Mouse (Mus musculus) heart, embryonic 12.5 days (tissue): ENCODE data around the gene Zbtb44. TPM values are rescaled to one million over a fixed set of nuclear protein-coding genes. Genes with fewer than 3 reads are reported as not detected.
A peak's percentile ranks its signal among the peaks of the same experiment; 100 is the strongest.

Experiments used
- ATAC-seq: fragments of 200-750 bp; cut with Nextera tagmentation; 2 replicates; pipeline ENCODE4 v1.8.0; 2017; ENCODE audit warnings: moderate TSS enrichment, moderate library complexity; ENCODE audit not compliant: insufficient number of reproducible peaks, low FRiP score
- H3K27ac ChIP-seq: fragments of 300-500 bp; sonication (generic); 2 replicates; pipeline ENCODE4 v1.5.1; 2016; ENCODE audit warnings: mild to moderate bottlenecking, moderate library complexity; ENCODE audit not compliant: poor library complexity, severe bottlenecking
- H3K27me3 ChIP-seq: fragments of 300-500 bp; sonication (generic); replicated peaks from 2 replicates; pipeline ENCODE4 v1.6.1; 2016; ENCODE audit warnings: mild to moderate bottlenecking, moderate library complexity
- H3K36me3 ChIP-seq: fragments of 300-500 bp; sonication (generic); 2 replicates; pipeline ENCODE4 v1.6.1; 2016; ENCODE audit warnings: mild to moderate bottlenecking, moderate library complexity
- H3K4me1 ChIP-seq: fragments of 300-500 bp; sonication (generic); replicated peaks from 2 replicates; pipeline ENCODE4 v1.6.1; 2016; ENCODE audit warnings: mild to moderate bottlenecking
- H3K4me2 ChIP-seq: fragments of 300-500 bp; sonication (generic); 2 replicates; pipeline ENCODE4 v1.6.1; 2016; ENCODE audit warnings: mild to moderate bottlenecking, moderate library complexity
- H3K4me3 ChIP-seq: fragments of 300-500 bp; sonication (generic); 2 replicates; pipeline ENCODE4 v1.5.1; 2016; ENCODE audit warnings: mild to moderate bottlenecking
- H3K9ac ChIP-seq: fragments of 300-500 bp; sonication (generic); 2 replicates; pipeline ENCODE4 v1.6.1; 2016; ENCODE audit warnings: mild to moderate bottlenecking, moderate library complexity
- H3K9me3 ChIP-seq: fragments of 300-500 bp; sonication (generic); replicated peaks from 2 replicates; pipeline ENCODE4 v1.6.1; 2016; ENCODE audit warnings: mild to moderate bottlenecking, moderate library complexity
- WGBS: fragments of 180-500 bp; shearing (Covaris S2); methylation state at CpG from one replicate; pipeline ENCODE4 v1.1.7; 2016; 5-methylcytosine and 5-hydroxymethylcytosine counted together
- polyA plus RNA-seq: library from polyadenylated mRNA; unstranded; fragments of >200 nt; fragmentation: Nextera tagmentation; extraction: Ambion mirVana; gene quantifications from 2 replicates; pipeline ENCODE4 v1.2.1, GENCODE M21; 2016

The Zbtb44 gene
- polyA plus RNA-seq = 7.6 and 9.1 TPM in 2 replicates

GRCm38 (mm10) chr9:31030532-31031413 lies at the start of gene Zbtb44:
Gene Zbtb44 (plus strand): TSS chr9:31030644.
- peak; percentile 88 for ATAC-seq
- Histone ChIP-seq H3K4me1 (peaks cover 10% of the 10 kb centered on the region), H3K4me3 (peak within 1 kb of the TSS; percentile 81), H3K36me3 (peaks cover 3% of the 10 kb centered on the region; the same call in 1 of the 2 replicates), H3K4me2 (peak within 1 kb of the TSS; percentile 86), H3K9ac (peak within 1 kb of the TSS; percentile 90), H3K27ac (peak within 1 kb of the TSS; percentile 98), H3K9me3 (no peaks in the 10 kb centered on the region), H3K27me3 (no peaks in the 10 kb centered on the region)
- WGBS = under 1% methylated on average over 66 of the region's 79 CpGs

- no peak overlapping the region for H3K4me3 ChIP-seq
- H3K36me3 ChIP-seq = no peaks in the 10 kb centered on the region
- H3K4me1 ChIP-seq = peaks cover 18% of the 10 kb centered on the region
- 31% methylated on average over 6 of the region's 6 CpGs for WGBS
- no peaks in the 10 kb centered on the region for H3K27me3 ChIP-seq
- no peaks in the 10 kb centered on the region for H3K9me3 ChIP-seq
- ATAC-seq = peak; percentile 64
- H3K4me2 ChIP-seq = no peak overlapping the region; the same call in 1 of the 2 replicates
- H3K9ac ChIP-seq = no peak overlapping the region
- peak overlapping the region; percentile 80 for H3K27ac ChIP-seq
Measured at GRCm38 (mm10) chr9:30985782-30986181, 44.7 kb upstream of the Zbtb44 start.

- H3K9me3 ChIP-seq = no peaks in the 10 kb centered on the region
- H3K4me1 ChIP-seq = no peaks in the 10 kb centered on the region
- H3K27me3 ChIP-seq = no peaks in the 10 kb centered on the region
- H3K4me2 ChIP-seq = no peak overlapping the region
- H3K4me3 ChIP-seq = no peak overlapping the region
- WGBS = 82% methylated on average over 5 of the region's 5 CpGs
- no peak overlapping the region for H3K27ac ChIP-seq
- ATAC-seq = no peak
- H3K36me3 ChIP-seq = no peaks in the 10 kb centered on the region
- no peak overlapping the region for H3K9ac ChIP-seq
Measured at GRCm38 (mm10) chr9:30993106-30993505, 37.3 kb upstream of the Zbtb44 start.

GRCm38 (mm10) chr9:30996590-30997562 lies 33.6 kb upstream of the Zbtb44 start:
- Histone ChIP-seq H3K4me2 (no peak overlapping the region), H3K27ac (no peak overlapping the region), H3K9ac (no peak overlapping the region), H3K27me3 (no peaks in the 10 kb centered on the region), H3K36me3 (no peaks in the 10 kb centered on the region), H3K4me3 (no peak overlapping the region), H3K9me3 (no peaks in the 10 kb centered on the region), H3K4me1 (0 out of 2 replicates have a peak, but pooled peaks cover 7% of the 10 kb centered on the region)
- no peak for ATAC-seq
- 67% methylated on average over 12 of the region's 12 CpGs for WGBS

- 59% methylated on average over 10 of the region's 10 CpGs for WGBS
- no peak for ATAC-seq
- no peak overlapping the region for H3K27ac ChIP-seq
- 0 out of 2 replicates have a peak, but pooled peaks cover 7% of the 10 kb centered on the region for H3K4me1 ChIP-seq
- no peaks in the 10 kb centered on the region for H3K27me3 ChIP-seq
- H3K4me2 ChIP-seq = no peak overlapping the region
- H3K9me3 ChIP-seq = no peaks in the 10 kb centered on the region
- no peaks in the 10 kb centered on the region for H3K36me3 ChIP-seq
- H3K4me3 ChIP-seq = no peak overlapping the region
- H3K9ac ChIP-seq = no peak overlapping the region
Measured at GRCm38 (mm10) chr9:31000641-31001040, 29.8 kb upstream of the Zbtb44 start.

- Histone ChIP-seq H3K27me3 (no peaks in the 10 kb centered on the region), H3K9me3 (no peaks in the 10 kb centered on the region), H3K36me3 (no peaks in the 10 kb centered on the region), H3K27ac (no peak overlapping the region), H3K4me1 (0 out of 2 replicates have a peak, but pooled peaks cover 7% of the 10 kb centered on the region), H3K9ac (no peak overlapping the region), H3K4me3 (no peak overlapping the region), H3K4me2 (no peak overlapping the region)
- 82% methylated on average over 4 of the region's 4 CpGs for WGBS
- ATAC-seq = no peak
Measured at GRCm38 (mm10) chr9:31002528-31002927, 27.9 kb upstream of the Zbtb44 start.

- Histone ChIP-seq H3K9ac (no peak overlapping the region), H3K4me1 (peaks cover 26% of the 10 kb centered on the region), H3K9me3 (no peaks in the 10 kb centered on the region), H3K27me3 (no peaks in the 10 kb centered on the region), H3K36me3 (no peaks in the 10 kb centered on the region), H3K4me3 (no peak overlapping the region), H3K4me2 (no peak overlapping the region), H3K27ac (no peak overlapping the region)
- WGBS = 74% methylated on average over 2 of the region's 2 CpGs
- no peak for ATAC-seq
Measured at GRCm38 (mm10) chr9:31009334-31009733, 21.1 kb upstream of the Zbtb44 start.

- Histone ChIP-seq H3K9me3 (no peaks in the 10 kb centered on the region), H3K27me3 (no peaks in the 10 kb centered on the region), H3K4me3 (no peak overlapping the region), H3K4me2 (no peak overlapping the region), H3K4me1 (peaks cover 26% of the 10 kb centered on the region), H3K27ac (no peak overlapping the region), H3K9ac (no peak overlapping the region), H3K36me3 (no peaks in the 10 kb centered on the region)
- 70% methylated on average over 3 of the region's 3 CpGs for WGBS
- no peak for ATAC-seq
Measured at GRCm38 (mm10) chr9:31010040-31010439, 20.4 kb upstream of the Zbtb44 start.

- ATAC-seq = no peak
- H3K27ac ChIP-seq = no peak overlapping the region
- H3K9me3 ChIP-seq = no peaks in the 10 kb centered on the region
- H3K9ac ChIP-seq = no peak overlapping the region
- H3K4me3 ChIP-seq = no peak overlapping the region
- H3K4me1 ChIP-seq = peaks cover 26% of the 10 kb centered on the region
- H3K36me3 ChIP-seq = no peaks in the 10 kb centered on the region
- H3K27me3 ChIP-seq = no peaks in the 10 kb centered on the region
- H3K4me2 ChIP-seq = no peak overlapping the region
- WGBS = 79% methylated on average over 3 of the region's 3 CpGs
Measured at GRCm38 (mm10) chr9:31010749-31011148, 19.7 kb upstream of the Zbtb44 start.

- Histone ChIP-seq H3K4me3 (no peak overlapping the region), H3K4me2 (no peak overlapping the region), H3K27me3 (no peaks in the 10 kb centered on the region), H3K27ac (peak overlapping the region; percentile 31; the same call in 1 of the 2 replicates), H3K9ac (no peak overlapping the region), H3K9me3 (no peaks in the 10 kb centered on the region), H3K4me1 (peaks cover 26% of the 10 kb centered on the region), H3K36me3 (no peaks in the 10 kb centered on the region)
- ATAC-seq = peak; percentile 83
- WGBS = 9% methylated on average over 1 of the region's 1 CpGs
Measured at GRCm38 (mm10) chr9:31011533-31011932, 18.9 kb upstream of the Zbtb44 start.

- H3K27ac ChIP-seq = no peak overlapping the region
- no peak for ATAC-seq
- no peak overlapping the region for H3K9ac ChIP-seq
- no peak overlapping the region for H3K4me2 ChIP-seq
- peaks cover 26% of the 10 kb centered on the region for H3K4me1 ChIP-seq
- 65% methylated on average over 4 of the region's 4 CpGs for WGBS
- H3K27me3 ChIP-seq = no peaks in the 10 kb centered on the region
- no peaks in the 10 kb centered on the region for H3K36me3 ChIP-seq
- no peaks in the 10 kb centered on the region for H3K9me3 ChIP-seq
- no peak overlapping the region for H3K4me3 ChIP-seq
Measured at GRCm38 (mm10) chr9:31012674-31013073, 17.8 kb upstream of the Zbtb44 start.
